Mouse (Mus musculus) kidney, postnatal 10 days (tissue): ENCODE results near the gene Sema3c.

Experiments used
- DNase-seq: peaks from one replicate; pipeline ENCODE4 v3.0.0; 2021; ENCODE audit warnings: mixed read lengths

The Sema3c gene

DNA sequence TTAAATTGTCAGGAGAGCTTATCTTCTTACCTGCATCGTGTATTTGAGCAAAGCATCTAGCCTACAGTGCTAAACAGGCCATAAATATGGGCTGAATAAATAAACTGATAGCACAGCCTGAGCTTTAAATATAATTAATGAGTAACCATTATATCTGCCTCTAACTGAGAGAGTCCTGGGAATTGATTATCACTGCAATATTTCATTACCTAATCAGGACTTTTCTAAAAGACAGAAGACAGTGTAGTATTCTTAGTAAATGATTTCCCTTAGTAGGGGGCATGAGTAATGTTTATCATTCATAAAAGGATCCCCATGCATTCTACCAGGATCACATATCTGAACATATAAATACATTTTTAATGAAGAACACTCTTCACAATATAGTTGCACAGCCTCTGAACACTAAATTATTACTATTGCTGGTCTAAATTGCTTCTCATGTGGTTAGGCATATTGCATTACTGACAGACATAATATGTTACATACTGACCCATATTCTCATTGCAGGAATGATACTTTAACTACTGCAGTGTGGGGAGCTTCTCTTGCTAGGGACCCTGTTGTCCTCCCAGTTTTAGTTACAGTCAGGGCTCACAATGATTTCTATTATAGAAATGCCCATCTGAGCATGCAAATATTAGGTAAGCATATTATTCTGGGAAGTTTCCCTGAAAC is 74.9 kb downstream of the Sema3c start:
- DNase-seq, result no peak

DNA sequence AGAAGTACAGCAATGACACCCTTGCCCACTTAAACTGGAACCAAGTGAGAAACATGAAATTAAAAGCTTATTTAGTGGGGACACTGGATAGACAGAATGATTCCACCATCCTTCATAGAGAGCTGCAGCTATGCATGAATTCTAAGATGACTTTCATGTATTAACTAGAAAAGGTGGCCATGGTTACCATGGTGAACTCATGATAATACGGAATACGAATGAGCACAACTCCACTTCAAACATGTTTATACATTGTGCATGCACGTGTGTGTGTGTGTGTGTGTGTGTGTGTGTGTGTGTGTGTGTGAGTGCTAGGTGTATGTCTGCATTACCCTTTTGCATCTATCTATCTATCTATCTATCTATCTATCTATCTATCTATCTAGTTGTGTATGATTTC is 87.1 kb downstream of the Sema3c start:
- DNase-seq, result no peak

DNA sequence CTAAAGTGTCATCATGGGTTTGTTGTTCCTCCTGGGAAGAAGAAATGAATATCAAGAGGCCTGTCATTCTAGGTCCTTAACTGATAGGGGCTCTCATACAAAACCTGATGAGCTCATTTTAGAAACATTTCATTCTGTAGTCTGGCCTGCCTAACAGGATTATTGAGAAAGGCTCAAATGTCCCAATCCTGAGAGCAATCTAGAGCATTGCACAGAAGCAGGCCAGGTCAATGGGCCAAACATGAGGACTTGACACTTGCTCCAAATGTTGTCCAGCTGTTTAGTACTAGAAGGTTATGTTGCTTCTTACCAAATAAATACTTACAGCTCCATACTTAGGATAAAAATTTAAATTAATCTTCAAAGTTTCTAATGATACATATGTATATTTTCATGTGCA is 97.3 kb downstream of the Sema3c start:
- no peak for DNase-seq

DNA sequence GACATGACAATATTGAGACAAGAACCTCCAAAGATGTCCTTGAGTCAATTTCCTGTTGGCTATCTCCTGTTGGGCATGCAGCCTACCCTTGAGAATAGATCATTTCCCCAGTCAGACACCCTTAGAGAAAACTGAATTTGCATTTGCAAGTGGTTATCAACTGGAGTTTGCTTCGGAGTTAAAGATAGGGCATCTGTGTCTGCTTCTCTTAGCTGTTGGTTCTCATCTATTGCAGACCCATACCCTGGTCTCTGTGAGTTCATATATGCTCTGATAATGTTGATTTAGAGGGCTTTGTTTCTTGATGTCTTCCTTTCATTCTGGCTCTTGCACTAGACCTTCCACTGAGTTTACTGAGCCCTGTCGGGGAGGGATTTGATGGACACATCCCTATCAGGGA is 106.8 kb downstream of the Sema3c start:
- DNase-seq, result no peak

DNA sequence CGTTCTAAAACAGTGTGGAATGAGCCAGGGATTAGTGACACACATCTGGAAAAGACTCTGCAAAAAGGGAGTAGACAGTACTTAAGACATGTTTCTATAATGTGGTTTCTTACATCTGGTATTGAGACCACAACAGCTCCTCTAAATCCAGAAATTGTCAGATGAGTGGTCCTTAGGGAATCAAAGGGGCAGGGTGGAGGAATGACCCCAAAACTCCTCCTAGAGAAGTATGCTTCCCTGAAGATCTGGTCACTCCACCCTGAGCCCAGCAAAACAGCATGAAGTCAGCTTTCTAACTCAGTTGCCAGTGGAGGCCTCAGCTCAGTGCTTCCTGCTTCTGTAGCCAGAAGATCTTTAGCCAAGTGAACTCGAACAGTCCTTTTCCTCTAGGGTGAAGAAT is 115.0 kb downstream of the Sema3c start:
- DNase-seq, result peak; percentile 17

DNA sequence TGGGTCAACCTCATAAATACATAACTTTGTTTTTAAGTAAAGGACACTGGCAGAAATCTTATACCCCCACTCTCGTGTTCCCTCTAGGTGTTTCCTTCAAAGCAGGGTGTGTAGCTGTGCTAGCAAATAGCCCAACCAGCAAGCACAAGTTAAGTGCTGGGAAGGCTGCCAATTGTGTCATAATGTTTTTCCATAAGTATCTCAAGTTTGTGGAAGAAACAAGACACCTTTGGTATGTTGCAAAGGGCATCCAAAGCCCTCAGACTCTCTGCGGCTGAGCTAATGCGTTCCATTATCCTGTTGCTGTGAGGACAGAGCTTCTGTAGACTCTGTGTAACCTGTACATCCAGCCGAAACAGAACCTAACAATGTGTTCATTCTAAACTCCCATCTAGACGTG is 115.5 kb downstream of the Sema3c start:
- peak; percentile 50 for DNase-seq

DNA sequence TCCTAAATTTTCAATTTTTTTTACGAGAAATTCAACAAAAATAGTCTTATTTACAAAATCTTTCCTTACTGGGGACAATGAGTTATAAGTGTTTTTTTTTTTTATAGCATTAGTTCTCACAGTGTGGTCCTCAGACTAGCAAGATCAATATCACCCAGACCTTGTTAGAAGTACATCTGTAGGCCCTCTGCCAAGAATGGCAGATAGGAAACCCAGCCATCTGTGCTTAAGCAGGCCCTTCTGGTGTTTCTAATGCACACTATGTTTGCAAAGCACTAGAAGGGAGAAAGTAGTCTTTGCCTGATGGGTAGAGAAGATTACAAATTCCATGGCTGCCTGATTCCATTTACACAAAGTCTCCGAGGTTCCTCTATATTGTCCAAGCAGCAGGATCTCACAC is 121.3 kb downstream of the Sema3c start:
- no peak for DNase-seq

DNA sequence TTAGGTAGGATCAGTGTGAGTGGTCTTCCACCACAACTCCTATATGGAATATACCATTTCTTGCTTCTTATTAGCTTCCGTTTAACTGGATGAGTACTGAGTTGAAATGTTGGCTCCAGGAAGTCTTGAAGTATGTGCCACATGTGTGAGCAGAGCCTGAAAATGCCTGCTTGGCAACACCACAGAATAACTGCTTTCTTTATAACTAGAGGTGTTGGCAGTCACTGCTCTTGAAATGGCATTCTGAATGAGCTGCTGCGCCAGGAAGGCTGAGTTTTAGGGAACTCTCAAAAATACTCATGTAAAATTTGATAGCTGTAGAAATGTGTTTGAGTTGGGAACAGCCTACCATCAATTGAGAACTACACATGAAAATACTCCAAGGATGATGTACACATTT is 124.8 kb downstream of the Sema3c start:
- DNase-seq, result no peak

DNA sequence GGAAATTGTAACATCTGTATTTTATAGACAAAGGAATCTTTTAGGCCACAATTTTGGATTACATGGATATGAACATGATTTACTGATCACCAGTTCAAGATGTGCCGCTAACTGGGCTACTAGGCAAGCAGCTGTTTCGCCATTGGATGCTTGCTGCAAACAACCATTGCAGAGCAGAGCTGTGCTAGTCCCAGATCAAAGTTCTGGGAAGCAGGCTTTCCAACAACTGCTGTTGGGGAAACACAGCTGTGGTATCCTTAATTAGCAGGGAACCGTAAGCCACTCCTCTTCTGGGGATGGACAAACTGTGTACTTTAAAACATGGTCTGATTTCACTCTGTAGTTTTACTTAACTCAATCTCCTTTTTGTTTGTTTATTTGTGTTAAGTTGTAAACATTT is 130.1 kb downstream of the Sema3c start:
- DNase-seq, result peak; percentile 14

DNA sequence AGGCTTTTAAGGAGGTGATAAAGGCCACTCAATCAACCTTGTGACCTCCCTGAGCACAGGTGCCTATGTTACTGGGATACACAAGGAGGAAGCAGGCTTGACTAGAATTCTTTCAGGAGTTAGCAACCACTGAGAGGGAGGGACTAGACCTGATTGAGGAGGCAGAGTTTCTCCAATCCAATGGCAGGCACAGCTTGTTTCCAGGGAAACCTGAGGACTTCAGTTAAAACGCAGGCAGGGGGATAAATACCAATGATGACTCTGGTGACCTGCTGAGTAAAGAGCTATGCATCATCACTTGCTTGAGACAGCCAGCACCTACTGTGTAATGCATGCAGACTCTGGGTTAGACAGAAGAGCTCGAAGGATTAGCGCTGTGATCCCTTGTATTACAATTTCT is 133.0 kb downstream of the Sema3c start:
- DNase-seq, result no peak

DNA sequence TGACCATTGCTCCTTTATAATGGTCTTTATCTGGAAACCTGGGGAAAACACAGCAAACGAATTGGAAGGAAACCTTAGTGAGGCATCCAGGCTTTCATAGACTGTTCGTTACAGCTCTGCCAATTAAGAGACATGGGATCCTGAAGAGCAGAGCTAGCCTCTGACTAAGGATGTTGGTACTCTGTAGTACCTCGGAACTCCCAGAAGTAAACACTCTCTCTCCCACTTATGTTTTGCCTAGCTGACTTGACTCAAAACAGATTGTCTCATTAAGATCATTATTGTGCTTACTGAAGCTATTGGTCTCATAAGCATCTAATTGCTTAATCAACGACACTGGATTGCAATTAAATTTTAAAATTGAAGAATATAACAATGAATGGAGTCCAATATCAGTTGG is 138.3 kb downstream of the Sema3c start:
- no peak for DNase-seq

DNA sequence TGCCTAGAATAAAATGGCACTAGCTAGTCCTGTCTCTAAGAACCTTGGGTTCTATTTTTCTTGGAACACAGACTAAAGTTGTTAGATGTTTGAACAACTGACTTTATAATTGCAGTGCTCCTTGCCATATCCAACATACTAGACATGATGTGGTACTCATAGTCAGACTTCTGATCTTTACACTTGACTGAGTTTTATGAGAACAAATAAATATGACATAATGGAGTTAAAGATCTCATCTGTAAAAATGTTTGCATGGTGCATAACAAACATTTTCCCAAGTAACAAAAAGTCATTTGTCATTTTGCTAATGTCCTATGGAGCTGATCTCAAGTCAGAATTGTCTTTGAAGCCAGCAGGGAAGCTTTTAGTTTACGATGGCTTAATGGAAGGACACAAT is 141.1 kb downstream of the Sema3c start:
- DNase-seq, result no peak

DNA sequence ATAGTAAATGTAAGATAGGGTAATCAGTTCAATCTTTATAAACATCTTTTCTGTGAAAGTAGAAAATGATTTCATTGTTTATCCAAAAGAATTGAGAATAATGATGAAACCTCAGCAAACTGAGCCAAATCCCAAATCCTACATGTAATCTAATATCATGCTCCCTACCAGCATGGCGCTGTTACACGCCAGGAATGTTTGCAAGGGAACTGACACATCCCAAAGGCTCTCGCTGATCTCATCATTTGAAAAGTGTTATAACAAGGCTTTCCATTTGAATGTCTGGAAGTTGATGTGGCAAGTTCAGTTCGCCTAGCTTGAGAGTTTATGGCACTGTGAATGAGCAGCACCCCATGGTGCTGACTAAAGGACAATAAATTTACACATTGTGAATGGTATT is 145.9 kb downstream of the Sema3c start:
- DNase-seq, result no peak

DNA sequence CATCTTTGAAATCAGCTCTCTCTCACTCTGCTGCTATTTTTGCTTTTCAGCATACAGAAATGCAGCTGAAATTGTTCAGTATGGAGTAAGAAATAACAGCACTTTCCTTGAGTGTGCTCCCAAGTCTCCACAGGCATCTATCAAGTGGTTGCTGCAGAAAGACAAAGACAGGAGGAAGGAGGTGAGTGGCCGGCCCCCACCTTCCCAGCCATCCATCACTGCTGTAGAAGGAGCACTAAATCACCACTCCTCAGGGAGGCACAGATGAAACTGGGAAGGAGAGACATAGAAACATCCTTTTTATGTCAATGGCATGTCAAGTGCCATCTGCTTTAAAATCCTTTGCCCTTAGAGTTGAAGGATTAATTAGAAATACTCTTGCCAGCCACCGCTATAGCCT is 149.9 kb downstream of the Sema3c start:
- no peak for DNase-seq

DNA sequence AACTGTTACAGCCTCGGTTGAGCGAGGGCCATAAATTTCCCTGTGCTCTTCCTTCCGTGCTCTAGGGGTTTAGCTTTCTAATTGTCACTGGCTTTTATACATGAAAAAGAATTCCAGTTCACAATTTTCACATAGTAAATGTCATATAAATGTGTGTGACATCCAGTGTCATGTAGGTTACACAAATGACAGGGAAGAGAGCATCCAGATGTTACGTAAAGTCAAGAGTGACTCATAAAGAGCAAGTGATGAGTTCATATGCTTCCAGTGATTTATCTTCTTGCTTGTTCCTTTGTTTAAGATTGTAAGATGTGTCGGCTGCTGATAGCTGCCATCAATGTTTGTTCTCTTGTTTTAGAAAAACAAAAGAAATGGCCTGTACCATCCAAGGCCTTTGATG is 154.0 kb downstream of the Sema3c start:
- DNase-seq, result no peak

DNA sequence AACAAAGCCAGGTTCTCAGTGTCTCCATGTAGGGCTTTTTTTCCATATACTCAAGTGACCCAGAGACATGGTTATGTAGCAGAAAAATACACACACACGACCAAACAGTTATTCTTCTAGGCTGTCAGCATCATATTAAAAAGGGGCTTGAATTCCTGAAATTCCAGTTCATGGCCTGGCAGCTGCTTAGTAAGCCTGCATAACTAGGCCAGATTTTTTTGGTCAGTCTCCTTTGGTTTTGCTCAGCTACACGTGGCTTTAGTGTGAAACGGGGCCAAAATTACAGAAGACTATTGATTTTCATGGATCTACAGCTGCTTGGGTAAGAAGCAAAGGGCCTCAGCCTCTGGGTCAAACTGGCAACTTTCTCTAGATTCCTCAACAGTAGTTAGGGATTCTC is 165.7 kb downstream of the Sema3c start:
- DNase-seq, result peak; percentile 19

DNA sequence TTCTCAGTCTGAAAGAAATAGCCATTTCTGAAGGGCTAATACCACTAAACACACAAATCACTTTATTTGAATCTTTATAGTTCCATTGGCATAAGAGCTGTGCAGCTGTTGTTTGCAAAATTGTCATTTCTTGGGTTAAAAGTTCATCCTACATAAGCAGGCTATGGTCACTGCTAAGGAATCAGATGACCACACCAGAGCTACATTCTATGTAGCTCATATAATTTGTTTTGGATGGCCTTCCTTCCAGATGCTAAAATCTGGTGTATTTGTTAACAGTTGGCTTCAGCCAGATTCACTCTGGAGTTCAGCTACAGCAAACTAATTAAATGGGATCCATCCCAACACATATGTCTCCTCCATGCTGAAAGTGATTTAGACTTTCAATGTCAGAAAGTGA is 172.4 kb downstream of the Sema3c start:
- DNase-seq, result no peak

DNA sequence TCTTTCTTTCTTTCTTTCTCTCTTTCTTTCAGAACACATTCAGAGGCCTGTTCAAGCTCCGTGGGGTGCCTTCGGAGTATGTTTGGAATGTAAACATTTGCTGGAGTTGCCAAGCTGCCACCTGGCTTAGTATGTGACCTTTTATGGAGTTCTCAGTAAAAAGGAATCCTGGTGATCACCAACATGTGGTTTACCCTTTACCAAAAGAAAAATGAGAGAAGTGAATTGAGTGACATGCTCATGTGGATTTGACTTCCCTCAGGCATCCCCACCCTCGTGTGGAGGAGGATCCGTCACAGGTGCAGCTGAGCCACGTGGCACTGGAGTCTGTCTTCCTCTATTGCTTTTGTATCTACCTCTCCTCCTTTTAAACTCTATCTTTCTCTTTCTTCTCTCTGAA is 173.1 kb downstream of the Sema3c start:
- no peak for DNase-seq

DNA sequence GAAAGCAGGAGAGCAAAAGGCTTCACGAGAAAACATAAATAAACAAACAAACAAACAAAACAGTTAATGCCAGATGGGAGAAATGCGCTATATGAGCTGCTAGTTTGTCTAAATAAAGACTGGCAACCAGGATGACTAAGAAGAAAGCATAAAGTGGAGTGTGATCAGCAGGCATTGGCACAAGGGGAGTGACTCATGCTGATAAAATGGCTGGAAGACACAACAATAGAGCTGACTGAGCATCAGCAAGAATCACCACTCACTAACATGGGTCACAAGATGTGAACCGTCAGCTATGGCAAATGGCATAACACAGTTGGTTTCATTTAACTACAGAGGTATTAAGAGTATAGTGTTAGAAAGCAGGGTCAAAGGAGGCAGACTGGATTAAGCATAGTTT is 174.2 kb downstream of the Sema3c start:
- DNase-seq, result no peak

DNA sequence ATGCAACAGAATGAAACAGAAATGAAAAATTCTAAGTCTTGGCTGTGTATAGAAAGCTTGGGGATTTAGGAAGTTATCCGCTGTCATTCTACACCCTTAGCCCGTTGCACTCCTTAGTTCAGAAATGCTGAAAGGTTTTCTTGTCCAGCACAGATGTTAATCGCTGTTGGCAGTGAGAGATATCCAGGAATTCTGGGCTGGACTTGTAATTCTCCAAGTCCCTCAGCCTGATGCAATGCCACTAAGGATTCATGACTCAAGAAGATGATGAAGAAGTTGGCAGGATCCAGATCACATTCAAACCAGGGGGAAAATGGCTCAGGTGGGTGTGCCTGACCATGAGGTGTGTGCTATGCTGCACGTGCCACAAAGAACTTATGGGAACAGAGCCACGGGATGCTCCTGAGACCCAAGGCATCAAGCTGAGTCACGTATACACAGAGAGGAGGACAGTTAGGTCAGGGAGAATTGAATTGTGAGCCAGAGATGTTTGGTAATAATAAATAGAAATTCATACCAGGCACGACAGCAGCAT is 179.5 kb downstream of the Sema3c start:
- DNase-seq, result no peak

DNA sequence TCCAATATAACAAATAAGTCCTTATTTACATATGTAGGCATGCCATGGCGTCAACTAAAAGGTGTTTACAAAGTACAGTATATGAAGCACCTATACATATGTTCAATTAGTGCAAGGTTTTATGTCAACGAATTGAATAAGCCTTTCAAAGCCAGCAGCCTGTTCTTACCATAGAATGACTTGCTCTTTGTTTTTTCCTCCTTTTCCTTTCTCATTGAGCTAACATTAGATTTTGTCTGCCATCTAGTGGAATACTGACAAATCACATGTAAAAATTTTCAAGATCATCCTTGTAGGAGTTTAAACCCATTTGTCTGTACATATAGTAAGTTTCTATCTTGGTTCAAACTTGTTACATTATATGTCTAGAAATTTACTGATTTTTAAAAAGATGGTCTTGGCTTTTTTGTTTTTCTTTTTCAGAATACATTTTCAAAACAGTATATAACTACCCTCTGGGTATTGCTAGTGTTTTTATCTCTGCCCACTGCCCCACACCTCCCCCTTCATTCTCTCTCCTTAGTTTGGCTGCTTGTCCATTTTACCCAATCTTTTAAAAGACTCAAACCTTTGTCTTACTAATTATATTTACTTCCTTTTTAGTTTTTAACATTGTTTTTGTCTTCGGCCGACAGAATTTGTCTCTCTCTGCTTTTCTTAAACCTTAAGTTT is 192.1 kb downstream of the Sema3c start:
- no peak for DNase-seq

DNA sequence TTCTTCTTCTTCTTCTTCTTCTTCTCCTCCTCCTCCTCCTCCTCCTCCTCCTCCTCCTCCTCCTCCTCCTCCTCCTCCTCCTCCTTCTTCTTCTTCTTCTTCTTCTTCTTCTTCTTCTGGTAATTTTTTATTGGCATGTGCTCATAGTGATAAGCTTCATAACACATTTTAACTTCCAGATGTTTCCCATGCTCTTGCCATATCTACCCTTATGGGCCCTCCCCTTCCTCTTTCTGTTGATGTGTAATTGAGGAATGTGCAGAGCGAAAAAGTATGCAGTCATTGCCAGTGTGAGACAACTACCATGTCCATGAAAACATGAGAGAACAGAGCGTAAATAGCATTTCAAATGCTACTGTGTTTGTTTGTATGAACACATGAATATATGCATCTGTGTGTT is 196.2 kb downstream of the Sema3c start:
- no peak for DNase-seq

DNA sequence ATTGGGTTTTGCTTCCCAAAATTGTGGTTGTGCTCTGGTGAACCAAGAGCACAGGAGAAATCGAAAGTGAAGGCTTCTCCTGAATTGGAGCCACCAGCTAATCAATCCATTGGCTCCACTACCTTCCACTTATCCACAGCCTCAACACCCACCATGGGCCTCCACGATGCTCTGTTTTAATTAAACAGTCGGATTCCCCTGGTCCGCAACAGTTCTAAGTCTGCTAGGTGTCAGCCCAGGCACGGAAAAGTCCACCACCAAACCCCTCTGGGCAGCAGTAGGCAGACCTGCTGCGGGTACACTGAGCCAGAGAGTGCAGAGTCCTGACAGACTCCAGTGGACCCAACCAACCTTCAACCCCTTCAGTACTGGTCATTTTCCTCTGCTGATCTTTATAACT is 202.5 kb downstream of the Sema3c start:
- DNase-seq, result peak; percentile 63
